In the genomic region with DNA sequence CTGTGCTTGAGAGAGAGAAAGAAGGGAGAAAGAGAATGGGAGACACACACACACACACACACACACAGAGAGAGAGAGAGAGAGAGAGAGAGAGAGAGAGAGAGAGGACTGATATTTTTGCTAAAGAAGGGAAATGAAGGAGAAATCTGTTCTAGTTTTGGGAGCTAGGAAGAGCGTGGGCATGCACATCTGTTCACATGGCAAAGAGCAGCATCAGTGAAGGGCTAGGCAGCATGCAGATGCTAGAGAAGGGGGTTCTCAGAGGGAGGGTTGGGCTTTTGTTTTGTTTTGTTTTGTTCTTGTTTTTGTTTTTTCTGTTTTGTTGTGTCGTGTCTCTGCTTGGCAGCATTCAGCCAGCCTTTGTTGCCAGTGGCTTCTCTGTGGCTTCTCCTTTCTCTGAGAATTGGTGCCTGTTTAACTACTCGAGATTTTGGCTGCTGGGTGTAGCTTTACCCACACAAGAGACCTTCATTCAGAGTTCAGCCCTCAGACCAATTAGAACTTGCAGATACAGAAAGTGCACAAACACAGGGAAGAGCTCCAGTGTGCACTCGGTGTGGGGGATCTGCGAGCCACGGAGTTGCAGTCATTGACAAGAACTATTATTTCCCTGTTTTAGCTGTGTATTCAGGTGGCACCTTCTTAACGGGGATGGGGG, we compare ENCODE assay signal across 30 mouse cellular contexts.
A peak's percentile ranks its signal among the peaks of the same experiment; 100 is the strongest.
DNase-seq lines count a peak whose midpoint lies in the region; ATAC-seq lines count a peak whose summit lies in the region.
"Had no signal": no experiment of that assay in that cellular context is flagged by ENCODE, and none has a peak within 500 bp of the region (broad histone marks: within the 10 kb centered on the region; RNA-seq: fewer than 3 reads in every experiment).

No protein-coding gene starts in this region.

- peak overlapping the region; percentile 37; the same call in 1 of the 2 replicates for H3K27ac ChIP-seq in forebrain, embryonic 13.5 days
- H3K27ac ChIP-seq in heart, embryonic 10.5 days: no peak overlapping the region
- H3K27ac ChIP-seq: hindbrain, embryonic 15.5 days; limb, embryonic 13.5 days; lung, embryonic 15.5 days; midbrain, embryonic 12.5 days; neural tube, embryonic 13.5 days; stomach, postnatal 0 days had no signal

- no peaks in the 10 kb centered on the region for H3K9me3 ChIP-seq in forebrain, embryonic 13.5 days (replicated peaks)
- H3K9me3 ChIP-seq in heart, embryonic 10.5 days: no peaks in the 10 kb centered on the region
- H3K9me3 ChIP-seq: heart, embryonic 12.5 days; hindbrain, embryonic 15.5 days; limb, embryonic 13.5 days; lung, embryonic 15.5 days; midbrain, embryonic 12.5 days; neural tube, embryonic 13.5 days had no signal

- peak; percentile 16 to 41 for DNase-seq in frontal cortex, postnatal 36 days (ENCODE audit: low spot score in 2 of 2)
- no peak for DNase-seq in frontal cortex, postnatal 14 days (ENCODE audit: low spot score in 2 of 2)
- DNase-seq in left cerebral cortex, postnatal 25 days (ENCODE audit: low spot score in 2 of 2): peak; percentile 7 to 40
- no peak for DNase-seq in left cerebral cortex, postnatal 36 days (ENCODE audit: low spot score in 2 of 2)
- peak; percentile 54 for DNase-seq in brain, adult 2 months (ENCODE audit: low read depth, low spot score)
- no peak for DNase-seq in heart, embryonic 10.5 days (ENCODE audit: low spot score)
- DNase-seq: adrenal gland, adult 2 months; adrenal gland, postnatal 36 days; B cell, adult 2 months; cerebellum, adult 8-10 months; cerebellum, postnatal 25 days; gastrocnemius, postnatal 25 days; heart, adult 18-20 months; heart, postnatal 4 days; kidney, adult 11 months; kidney, postnatal 14 days; lung, postnatal 36 days; thymus, adult 2 months; thymus, postnatal 36 days had no signal

- no peak overlapping the region for H3K4me2 ChIP-seq in forebrain, embryonic 13.5 days
- H3K4me2 ChIP-seq: heart, embryonic 12.5 days; hindbrain, embryonic 15.5 days; limb, embryonic 13.5 days; liver, embryonic 11.5 days; lung, embryonic 15.5 days; midbrain, embryonic 12.5 days; neural tube, embryonic 13.5 days had no signal

- ATAC-seq in forebrain, embryonic 13.5 days: no peak
- ATAC-seq: activated CD4-positive, CD25-positive, alpha-beta regulatory T cell, adult 4 months; inflammation-experienced regulatory T-cells, adult 6 months had no signal

- no peaks in the 10 kb centered on the region for H3K27me3 ChIP-seq in forebrain, embryonic 13.5 days
- no peaks in the 10 kb centered on the region for H3K27me3 ChIP-seq in heart, embryonic 10.5 days (ENCODE audit: insufficient read depth, poor library complexity, severe bottlenecking)
- H3K27me3 ChIP-seq: heart, embryonic 12.5 days; hindbrain, embryonic 15.5 days; limb, embryonic 13.5 days; lung, embryonic 15.5 days; midbrain, embryonic 12.5 days; neural tube, embryonic 13.5 days had no signal

- H3K4me3 ChIP-seq in forebrain, embryonic 13.5 days: no peak overlapping the region
- H3K4me3 ChIP-seq in heart, embryonic 10.5 days: no peak overlapping the region
- H3K4me3 ChIP-seq: heart, embryonic 12.5 days; hindbrain, embryonic 15.5 days; limb, embryonic 13.5 days; lung, embryonic 15.5 days; midbrain, embryonic 12.5 days; neural tube, embryonic 13.5 days had no signal

- no peaks in the 10 kb centered on the region for H3K36me3 ChIP-seq in forebrain, embryonic 13.5 days (ENCODE audit: poor library complexity, severe bottlenecking)
- no peaks in the 10 kb centered on the region for H3K36me3 ChIP-seq in heart, embryonic 10.5 days
- H3K36me3 ChIP-seq: heart, embryonic 12.5 days; hindbrain, embryonic 15.5 days; limb, embryonic 13.5 days; lung, embryonic 15.5 days; midbrain, embryonic 12.5 days; neural tube, embryonic 13.5 days had no signal

- H3K4me1 ChIP-seq in forebrain, embryonic 13.5 days: peaks cover 34% of the 10 kb centered on the region
- peaks cover 5% of the 10 kb centered on the region for H3K4me1 ChIP-seq in heart, embryonic 10.5 days

- intact Hi-C loops in left cerebral cortex, postnatal 25 days (cut with DNase I): loop anchor here (5.0 kb wide), 1 partner anchor 239 kb away; the partner anchor contains the start of gene Id4
- intact Hi-C loops in left cerebral cortex, postnatal 36 days (cut with DNase I): no loop called here

- no peak overlapping the region for H3K9ac ChIP-seq in forebrain, embryonic 13.5 days
- H3K9ac ChIP-seq: heart, embryonic 12.5 days; hindbrain, embryonic 15.5 days; limb, embryonic 13.5 days; lung, embryonic 15.5 days; midbrain, embryonic 12.5 days; neural tube, embryonic 13.5 days had no signal

- WGBS in forebrain, embryonic 13.5 days: 24% methylated on average over 7 of the region's 7 CpGs
- WGBS in heart, embryonic 10.5 days: 73% methylated on average over 7 of the region's 7 CpGs

Comparison
In these comparisons a context has a peak if more than half of its experiments do, and no peak if none do; other contexts are left out.
1. DNase-seq: peak in frontal cortex, postnatal 36 days (2 of 2), left cerebral cortex, postnatal 25 days (2 of 2) and brain, adult 2 months (single experiment); none in frontal cortex, postnatal 14 days (0 of 2), left cerebral cortex, postnatal 36 days (0 of 2) and heart, embryonic 10.5 days (single experiment).